Mouse (Mus musculus) limb, embryonic 13.5 days (tissue): ENCODE measurements around the gene Ghr. TPM values are rescaled to one million over a fixed set of nuclear protein-coding genes. Genes with fewer than 3 reads are reported as not detected.

ENCODE experiments used
- ATAC-seq: fragments of 200-750 bp; cut with Nextera tagmentation; 2 replicates; pipeline ENCODE4 v1.8.0; 2017; ENCODE audit warnings: low read depth, moderate number of reproducible peaks, moderate TSS enrichment; ENCODE audit not compliant: low FRiP score
- H3K27ac ChIP-seq: fragments of 300-500 bp; sonication (generic); 2 replicates; pipeline ENCODE4 v1.5.1; 2015; ENCODE audit warnings: inconsistent platforms, mild to moderate bottlenecking, moderate library complexity
- H3K27me3 ChIP-seq: fragments of 300-500 bp; sonication (generic); 2 replicates; pipeline ENCODE4 v1.6.1; 2015; ENCODE audit warnings: mild to moderate bottlenecking, inconsistent platforms
- H3K36me3 ChIP-seq: fragments of 300-500 bp; sonication (generic); 2 replicates; pipeline ENCODE4 v1.6.1; 2015; ENCODE audit warnings: inconsistent platforms, mild to moderate bottlenecking, moderate library complexity
- H3K4me1 ChIP-seq: fragments of 300-500 bp; sonication (generic); 2 replicates; pipeline ENCODE4 v1.6.1; 2015; ENCODE audit warnings: inconsistent platforms
- H3K4me2 ChIP-seq: fragments of 300-500 bp; sonication (generic); replicated peaks from 2 replicates; pipeline ENCODE4 v1.6.1; 2015; ENCODE audit warnings: inconsistent platforms, mild to moderate bottlenecking, moderate library complexity
- H3K4me3 ChIP-seq: fragments of 300-500 bp; sonication (generic); 2 replicates; pipeline ENCODE4 v1.5.1; 2015; ENCODE audit warnings: moderate library complexity, mild to moderate bottlenecking, inconsistent platforms
- H3K9ac ChIP-seq: fragments of 300-500 bp; sonication (generic); 2 replicates; pipeline ENCODE4 v1.6.1; 2015; ENCODE audit warnings: mild to moderate bottlenecking, inconsistent platforms
- H3K9me3 ChIP-seq: fragments of 300-500 bp; sonication (generic); 2 replicates; pipeline ENCODE4 v1.6.1; 2016; ENCODE audit warnings: inconsistent platforms
- WGBS: fragments of 180-500 bp; shearing (Covaris S2); methylation state at CpG from one replicate; pipeline ENCODE4 v1.1.7; 2015; 5-methylcytosine and 5-hydroxymethylcytosine counted together
- polyA plus RNA-seq: library from polyadenylated mRNA; unstranded; fragments of >200 nt; fragmentation: Nextera tagmentation; extraction: Ambion mirVana; gene quantifications from 2 replicates; pipeline ENCODE4 v1.2.1, GENCODE M21; 2015

Gene Ghr
- polyA plus RNA-seq, 1 experiment from 2014 or later = 68.5 TPM

- Histone ChIP-seq H3K27me3 (no peaks in the 10 kb centered on the region), H3K4me1 (peaks cover 5% of the 10 kb centered on the region; the same call in 1 of the 2 replicates), H3K36me3 (no peaks in the 10 kb centered on the region), H3K9me3 (no peaks in the 10 kb centered on the region), H3K9ac (no peak overlapping the region), H3K27ac (no peak overlapping the region), H3K4me2 (no peak overlapping the region), H3K4me3 (no peak overlapping the region)
- 83% methylated on average over 4 of the region's 4 CpGs for WGBS
- no peak for ATAC-seq
Observed at GRCm38 (mm10) chr15:3469230-3469629, 114.1 kb downstream of the Ghr start.

GRCm38 (mm10) chr15:3466608-3467007, 116.7 kb downstream of the Ghr start:
- Histone ChIP-seq H3K9ac (no peak overlapping the region), H3K36me3 (no peaks in the 10 kb centered on the region), H3K27ac (no peak overlapping the region), H3K4me1 (peaks cover 5% of the 10 kb centered on the region; the same call in 1 of the 2 replicates), H3K27me3 (no peaks in the 10 kb centered on the region), H3K4me3 (no peak overlapping the region), H3K4me2 (no peak overlapping the region), H3K9me3 (no peaks in the 10 kb centered on the region)
- no peak for ATAC-seq
- WGBS = 77% methylated on average over 4 of the region's 4 CpGs

- 73% methylated on average over 4 of the region's 4 CpGs for WGBS
- Histone ChIP-seq H3K4me1 (peaks cover 8% of the 10 kb centered on the region; the same call in 1 of the 2 replicates), H3K9ac (no peak overlapping the region), H3K9me3 (no peaks in the 10 kb centered on the region), H3K4me3 (no peak overlapping the region), H3K36me3 (no peaks in the 10 kb centered on the region), H3K27ac (no peak overlapping the region), H3K27me3 (no peaks in the 10 kb centered on the region), H3K4me2 (no peak overlapping the region)
- no peak for ATAC-seq
Observed at GRCm38 (mm10) chr15:3464754-3465153, 118.5 kb downstream of the Ghr start.

GRCm38 (mm10) chr15:3456543-3456942, 126.7 kb downstream of the Ghr start:
- H3K4me1 ChIP-seq = peaks cover 15% of the 10 kb centered on the region
- no peak overlapping the region for H3K4me2 ChIP-seq
- 68% methylated on average over 4 of the region's 4 CpGs for WGBS

GRCm38 (mm10) chr15:3455572-3455971, 127.7 kb downstream of the Ghr start:
- peaks cover 14% of the 10 kb centered on the region for H3K4me1 ChIP-seq
- no peaks in the 10 kb centered on the region for H3K9me3 ChIP-seq
- H3K4me2 ChIP-seq = no peak overlapping the region
- ATAC-seq = no peak
- H3K27me3 ChIP-seq = no peaks in the 10 kb centered on the region
- H3K27ac ChIP-seq = no peak overlapping the region
- H3K4me3 ChIP-seq = no peak overlapping the region
- no peak overlapping the region for H3K9ac ChIP-seq
- no peaks in the 10 kb centered on the region for H3K36me3 ChIP-seq

More at GRCm38 (mm10) chr15:3456543-3456942, 126.7 kb downstream of the Ghr start:
- Histone ChIP-seq H3K4me3 (no peak overlapping the region), H3K9ac (no peak overlapping the region), H3K9me3 (no peaks in the 10 kb centered on the region), H3K27me3 (no peaks in the 10 kb centered on the region), H3K36me3 (no peaks in the 10 kb centered on the region), H3K27ac (no peak overlapping the region)
- no peak for ATAC-seq

- H3K4me2 ChIP-seq = no peak overlapping the region
- no peak overlapping the region for H3K9ac ChIP-seq
- no peak overlapping the region for H3K4me3 ChIP-seq
- H3K36me3 ChIP-seq = no peaks in the 10 kb centered on the region
- H3K4me1 ChIP-seq = 0 out of 2 replicates have a peak, but pooled peaks cover 3% of the 10 kb centered on the region
- WGBS = 78% methylated on average over 5 of the region's 5 CpGs
- no peak overlapping the region for H3K27ac ChIP-seq
- no peak for ATAC-seq
- no peaks in the 10 kb centered on the region for H3K27me3 ChIP-seq
- H3K9me3 ChIP-seq = no peaks in the 10 kb centered on the region
Observed at GRCm38 (mm10) chr15:3452080-3452752, 131.1 kb downstream of the Ghr start.

GRCm38 (mm10) chr15:3449564-3449963, 133.7 kb downstream of the Ghr start:
- Histone ChIP-seq H3K27ac (no peak overlapping the region), H3K27me3 (no peaks in the 10 kb centered on the region), H3K4me3 (no peak overlapping the region), H3K36me3 (no peaks in the 10 kb centered on the region), H3K9me3 (no peaks in the 10 kb centered on the region), H3K4me1 (peaks cover under 1% of the 10 kb centered on the region; the same call in 1 of the 2 replicates), H3K4me2 (no peak overlapping the region), H3K9ac (no peak overlapping the region)
- no peak for ATAC-seq
- 70% methylated on average over 2 of the region's 2 CpGs for WGBS

- WGBS = 72% methylated on average over 7 of the region's 7 CpGs
- no peak overlapping the region for H3K4me3 ChIP-seq
- no peak overlapping the region for H3K4me2 ChIP-seq
- no peaks in the 10 kb centered on the region for H3K9me3 ChIP-seq
- peaks cover 3% of the 10 kb centered on the region; the same call in 1 of the 2 replicates for H3K4me1 ChIP-seq
- H3K27me3 ChIP-seq = no peaks in the 10 kb centered on the region
- H3K27ac ChIP-seq = no peak overlapping the region
- H3K36me3 ChIP-seq = no peaks in the 10 kb centered on the region
- ATAC-seq = no peak
- H3K9ac ChIP-seq = no peak overlapping the region
Observed at GRCm38 (mm10) chr15:3445285-3445909, 137.9 kb downstream of the Ghr start.

GRCm38 (mm10) chr15:3444448-3445020, 138.8 kb downstream of the Ghr start:
- Histone ChIP-seq H3K9me3 (no peaks in the 10 kb centered on the region), H3K4me1 (peaks cover 3% of the 10 kb centered on the region; the same call in 1 of the 2 replicates), H3K27ac (no peak overlapping the region), H3K4me3 (no peak overlapping the region), H3K9ac (no peak overlapping the region), H3K4me2 (no peak overlapping the region), H3K27me3 (no peaks in the 10 kb centered on the region), H3K36me3 (no peaks in the 10 kb centered on the region)
- WGBS = 73% methylated on average over 8 of the region's 8 CpGs
- no peak for ATAC-seq

GRCm38 (mm10) chr15:3441506-3442286, 141.6 kb downstream of the Ghr start:
- no peak; the same call in 1 of the 2 replicates for ATAC-seq
- Histone ChIP-seq H3K4me2 (no peak overlapping the region), H3K9me3 (no peaks in the 10 kb centered on the region), H3K36me3 (no peaks in the 10 kb centered on the region), H3K27me3 (no peaks in the 10 kb centered on the region), H3K27ac (no peak overlapping the region), H3K9ac (no peak overlapping the region), H3K4me3 (no peak overlapping the region), H3K4me1 (peaks cover 3% of the 10 kb centered on the region; the same call in 1 of the 2 replicates)
- WGBS = 56% methylated on average over 4 of the region's 4 CpGs

GRCm38 (mm10) chr15:3437381-3437780, 145.9 kb downstream of the Ghr start:
- no peaks in the 10 kb centered on the region for H3K9me3 ChIP-seq
- no peak overlapping the region for H3K9ac ChIP-seq
- H3K4me2 ChIP-seq = no peak overlapping the region
- no peaks in the 10 kb centered on the region for H3K27me3 ChIP-seq
- WGBS = 76% methylated on average over 3 of the region's 3 CpGs
- ATAC-seq = no peak
- peaks cover 5% of the 10 kb centered on the region; the same call in 1 of the 2 replicates for H3K4me1 ChIP-seq
- H3K27ac ChIP-seq = no peak overlapping the region
- H3K4me3 ChIP-seq = no peak overlapping the region
- H3K36me3 ChIP-seq = no peaks in the 10 kb centered on the region

GRCm38 (mm10) chr15:3435637-3436036, 147.7 kb downstream of the Ghr start:
- no peaks in the 10 kb centered on the region for H3K36me3 ChIP-seq
- H3K27ac ChIP-seq = no peak overlapping the region
- H3K27me3 ChIP-seq = no peaks in the 10 kb centered on the region
- H3K4me3 ChIP-seq = no peak overlapping the region
- ATAC-seq = no peak
- H3K9me3 ChIP-seq = no peaks in the 10 kb centered on the region
- H3K4me1 ChIP-seq = peaks cover 5% of the 10 kb centered on the region; the same call in 1 of the 2 replicates
- no peak overlapping the region for H3K4me2 ChIP-seq
- H3K9ac ChIP-seq = no peak overlapping the region
- WGBS = 46% methylated on average over 4 of the region's 4 CpGs
